Mouse (Mus musculus): ENCODE data around the gene Btn2a2.
A peak's percentile ranks its signal among the peaks of the same experiment; 100 is the strongest.

Gene Btn2a2

GRCm38 (mm10) chr13:23497656-23498321, 9.1 kb upstream of the Btn2a2 start:
- DNase-seq (ENCODE audit: low read depth): no peak

DNA sequence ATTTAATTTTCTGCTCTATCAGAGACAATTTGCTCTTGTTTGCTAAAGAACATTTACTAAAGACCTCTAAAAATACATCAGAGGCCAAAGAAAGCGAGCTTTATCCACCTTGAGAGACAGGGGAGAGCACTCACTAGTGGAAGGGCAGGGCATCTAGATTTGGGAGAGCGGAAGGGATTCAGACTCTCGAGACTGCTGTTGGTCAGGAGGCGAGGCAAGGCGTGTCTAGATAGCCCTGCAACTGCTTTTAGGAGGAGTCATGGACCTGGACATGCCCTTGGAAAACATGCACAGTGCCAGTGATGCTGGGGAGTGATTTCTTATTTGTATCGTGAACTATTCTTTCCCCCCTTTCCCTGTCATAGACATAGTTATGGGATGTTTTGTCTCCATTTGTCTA, 6.9 kb upstream of the Btn2a2 start:
- no peak for DNase-seq (ENCODE audit: low read depth)

DNA sequence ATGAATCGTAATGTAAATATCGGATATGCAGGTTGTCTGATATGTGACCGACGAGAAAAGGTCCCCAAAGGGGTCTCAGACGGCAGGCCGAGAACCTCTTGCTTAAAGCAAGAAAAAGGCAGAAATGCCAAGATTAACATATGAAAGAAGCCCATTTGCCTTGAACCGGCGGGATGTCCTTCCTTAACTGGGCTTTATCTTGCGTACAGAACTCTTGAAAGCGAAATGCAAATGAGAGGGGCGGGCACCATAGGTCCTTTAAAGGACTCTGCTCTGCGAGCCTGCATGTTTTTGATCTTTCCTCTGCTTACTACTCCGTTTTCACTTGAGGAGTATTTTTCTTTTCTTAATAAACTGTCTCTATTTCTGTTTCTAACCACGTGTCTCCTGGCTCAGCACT, 3.3 kb upstream of the Btn2a2 start:
- DNase-seq (ENCODE audit: low read depth): peak; percentile 25

DNA sequence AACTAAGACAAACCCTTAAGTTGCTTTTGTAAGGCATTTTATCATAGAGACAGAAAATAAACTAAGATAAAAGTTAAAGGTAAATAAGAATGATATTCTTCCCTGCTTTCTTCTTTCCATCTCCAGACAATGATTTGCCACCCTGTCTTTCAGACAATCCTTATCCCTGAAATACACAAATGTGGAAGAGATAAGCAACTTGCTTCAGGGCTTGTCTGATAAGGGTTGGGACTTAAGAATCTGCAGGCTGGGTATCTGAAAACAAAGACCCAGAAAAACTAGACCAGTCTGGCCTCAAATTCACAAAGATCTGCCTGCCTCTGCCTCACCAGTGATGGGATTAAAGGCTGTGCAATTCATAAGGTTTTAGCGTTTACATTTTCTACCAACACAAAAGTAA, 2.6 kb upstream of the Btn2a2 start:
- no peak for DNase-seq (ENCODE audit: low read depth)

- DNase-seq (ENCODE audit: low read depth): no peak
Measured at GRCm38 (mm10) chr13:23490863-23491262, 2.2 kb upstream of the Btn2a2 start.

DNA sequence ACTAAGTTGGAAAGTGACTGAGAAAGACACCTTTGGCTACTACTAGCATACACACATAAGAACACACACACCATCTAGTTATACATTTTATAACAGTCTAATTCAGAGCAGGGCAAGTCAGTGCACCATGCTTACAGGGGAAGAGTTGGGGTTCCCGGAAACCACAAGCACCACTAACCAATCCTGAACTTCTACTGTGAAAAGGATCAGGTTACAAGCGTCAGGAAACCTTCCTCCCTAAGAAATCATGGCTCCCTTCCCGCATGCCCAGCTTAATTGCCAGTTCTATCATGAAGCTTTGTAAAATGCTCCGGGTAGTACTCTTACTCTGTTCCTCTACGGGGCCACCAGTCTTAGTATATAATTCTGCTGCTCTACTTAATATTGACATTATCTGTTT, 3.4 kb downstream of the Btn2a2 start:
- DNase-seq (ENCODE audit: low read depth): no peak

- DNase-seq (ENCODE audit: low read depth): no peak
Measured at GRCm38 (mm10) chr13:23483153-23483552, 5.5 kb downstream of the Btn2a2 start.

GRCm38 (mm10) chr13:23475658-23476057, 13.0 kb downstream of the Btn2a2 start:
- no peak for DNase-seq (ENCODE audit: low read depth)

DNA sequence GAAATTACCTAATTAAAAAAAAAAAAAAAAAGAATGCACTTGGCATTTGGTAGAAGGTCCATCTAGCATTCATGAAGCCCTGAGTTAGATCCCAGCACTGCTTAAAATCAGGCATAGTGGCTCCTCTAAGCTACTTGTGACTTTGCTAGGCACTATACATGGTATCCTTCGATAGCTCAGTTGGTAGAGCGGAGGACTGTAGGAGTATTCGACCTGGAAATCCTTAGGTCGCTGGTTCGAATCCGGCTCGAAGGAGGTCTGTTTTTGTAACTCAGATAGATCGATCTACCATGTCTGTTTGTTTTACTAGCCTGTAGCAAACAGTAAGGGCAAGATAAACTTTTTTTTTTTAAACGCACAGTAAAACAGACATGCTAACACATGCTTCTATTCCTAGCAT, 21.7 kb downstream of the Btn2a2 start:
- peak; percentile 85 for DNase-seq (ENCODE audit: low read depth)

GRCm38 (mm10) chr13:23466306-23466705, 22.4 kb downstream of the Btn2a2 start:
- no peak for DNase-seq (ENCODE audit: low read depth)

GRCm38 (mm10) chr13:23465600-23466109, 23.0 kb downstream of the Btn2a2 start, which contains the start of gene Btn1a1:
Btn1a1 (minus strand) TSS chr13:23465901.
- DNase-seq (ENCODE audit: low read depth): peak; percentile 67

GRCm38 (mm10) chr13:23464841-23465366, 23.8 kb downstream of the Btn2a2 start:
- DNase-seq (ENCODE audit: low read depth): peak; percentile 50

DNA sequence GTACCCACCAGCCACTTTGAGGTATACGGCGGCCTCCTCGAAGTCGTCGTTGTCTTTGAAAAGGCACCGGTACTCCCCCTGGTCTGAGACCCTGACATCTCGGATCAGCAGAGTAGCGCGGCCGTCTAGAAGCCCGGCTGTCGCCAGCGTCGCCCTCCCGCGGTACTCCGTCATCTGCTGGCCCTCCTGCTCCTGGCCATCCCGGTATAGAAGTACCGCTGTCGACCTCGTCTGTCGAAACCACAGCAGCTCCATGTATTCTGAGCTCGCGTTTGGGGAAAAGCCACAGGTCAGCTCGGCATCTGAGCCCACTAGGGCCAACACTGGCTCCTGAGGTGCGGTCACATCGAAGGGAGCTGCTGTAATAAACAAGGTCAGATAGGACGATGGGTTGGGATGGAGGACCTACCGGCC, 24.4 kb downstream of the Btn2a2 start:
- DNase-seq (ENCODE audit: low read depth): peak; percentile 54

GRCm38 (mm10) chr13:23463381-23464223, 25.1 kb downstream of the Btn2a2 start:
- DNase-seq (ENCODE audit: low read depth): peak; percentile 58

DNA sequence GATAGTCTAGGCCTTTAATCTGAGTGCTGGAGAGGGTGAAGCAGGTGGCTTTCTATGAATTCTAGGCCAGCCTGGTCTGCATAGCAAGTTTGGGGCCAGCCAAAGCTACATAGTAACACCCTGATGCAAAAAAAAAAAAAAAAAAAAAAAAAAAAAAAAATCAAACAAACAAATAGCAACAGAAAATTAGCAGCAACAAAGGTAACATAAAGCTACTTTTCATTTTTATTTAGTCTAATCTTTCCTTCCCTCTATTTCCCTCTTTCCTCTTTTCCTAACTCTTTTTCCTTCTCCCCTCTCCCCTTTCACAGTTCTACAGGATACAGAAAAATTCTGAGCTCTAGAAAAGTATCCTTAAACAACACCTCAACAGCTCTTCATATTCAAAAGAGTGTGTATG, 26.0 kb downstream of the Btn2a2 start:
- no peak for DNase-seq (ENCODE audit: low read depth)

DNA sequence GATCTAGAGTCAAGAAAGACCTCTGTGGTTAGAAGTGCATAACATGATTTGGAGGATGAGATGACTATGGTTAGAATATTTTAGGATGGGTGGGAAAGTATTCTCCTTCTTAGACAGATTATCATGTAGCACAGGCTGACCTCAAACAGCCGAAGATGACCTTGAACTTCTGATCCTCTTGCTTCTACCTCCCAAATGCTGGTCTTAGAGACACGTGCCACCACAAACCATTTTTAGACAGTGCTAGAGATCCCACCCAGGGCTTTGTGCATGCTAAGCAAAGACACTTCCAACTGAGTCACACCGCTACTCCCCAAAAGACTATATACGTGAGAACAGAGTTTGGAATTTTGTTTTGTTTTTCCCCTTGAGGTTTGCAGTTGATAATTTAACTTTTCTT, 26.6 kb downstream of the Btn2a2 start:
- no peak for DNase-seq (ENCODE audit: low read depth)

DNA sequence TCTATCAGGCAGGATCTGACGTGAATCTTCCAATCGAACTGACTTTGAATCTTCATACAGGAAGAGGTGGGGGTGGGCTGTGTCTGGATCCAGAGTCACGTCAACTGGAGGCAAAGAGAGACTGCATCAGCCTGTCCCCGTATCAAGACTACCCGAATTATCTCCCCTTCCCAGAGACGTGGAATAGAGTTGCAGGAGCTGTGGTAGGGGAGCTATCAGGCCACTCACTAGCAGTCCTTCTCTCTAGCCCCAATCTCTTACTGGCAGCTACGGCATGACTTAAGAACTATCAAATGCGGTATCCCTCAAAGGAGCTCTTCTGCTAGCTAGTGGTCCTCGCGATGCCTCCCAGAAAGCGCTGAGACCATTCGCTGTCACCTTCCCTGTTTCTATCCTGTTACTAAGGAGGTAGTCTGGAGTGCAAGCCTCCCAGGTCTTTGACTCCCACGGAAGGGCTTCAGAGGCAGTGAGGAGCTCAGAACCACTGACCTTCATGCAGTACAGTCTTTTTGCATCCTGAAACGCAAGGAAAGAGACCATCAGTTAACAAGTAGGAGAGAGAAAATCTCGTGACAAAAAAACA, 29.3 kb downstream of the Btn2a2 start:
- no peak for DNase-seq (ENCODE audit: low read depth)

DNA sequence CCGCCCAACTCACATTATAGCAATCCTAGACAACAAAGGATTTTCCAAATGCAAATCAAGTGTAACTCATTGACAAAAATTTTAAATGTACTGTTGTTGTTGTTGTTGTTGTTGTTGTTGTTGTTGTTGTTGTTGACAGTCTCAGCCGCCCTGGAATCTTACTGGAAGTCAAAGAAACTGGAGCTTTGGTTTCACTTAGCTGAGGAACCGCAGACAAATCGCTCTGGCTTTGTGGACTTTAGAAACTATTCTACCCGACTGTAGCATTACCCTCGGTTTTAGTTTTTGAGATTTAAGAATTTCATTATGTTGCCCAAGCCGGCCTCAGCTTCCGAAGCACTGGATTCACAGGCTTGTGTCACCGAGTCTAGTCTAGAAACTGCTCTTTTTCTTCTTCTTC, 34.7 kb downstream of the Btn2a2 start:
- no peak for DNase-seq (ENCODE audit: low read depth)

DNA sequence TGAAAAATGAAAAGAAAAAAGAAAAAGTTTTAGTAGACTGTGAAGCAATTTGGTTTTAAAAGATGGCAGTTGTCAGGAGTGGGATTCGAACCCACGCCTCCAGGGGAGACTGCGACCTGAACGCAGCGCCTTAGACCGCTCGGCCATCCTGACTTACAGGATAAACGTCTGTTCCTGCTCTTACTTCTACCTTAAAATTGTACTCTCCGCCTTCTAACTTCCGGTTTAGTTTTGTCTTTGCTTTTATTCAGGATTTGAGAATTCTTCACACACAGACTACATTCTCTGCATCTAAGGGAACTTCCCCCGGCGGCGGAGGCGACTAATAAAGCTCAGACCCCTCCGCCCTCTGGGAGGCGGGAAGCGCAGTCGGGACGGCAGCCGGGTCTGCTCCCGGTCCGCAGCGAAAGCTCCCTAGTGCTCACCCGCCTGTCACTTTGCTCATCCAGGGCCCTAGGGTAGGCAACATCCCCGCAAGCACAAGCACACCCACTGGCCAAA, 35.2 kb downstream of the Btn2a2 start:
- peak; percentile 92 for DNase-seq (ENCODE audit: low read depth)

DNA sequence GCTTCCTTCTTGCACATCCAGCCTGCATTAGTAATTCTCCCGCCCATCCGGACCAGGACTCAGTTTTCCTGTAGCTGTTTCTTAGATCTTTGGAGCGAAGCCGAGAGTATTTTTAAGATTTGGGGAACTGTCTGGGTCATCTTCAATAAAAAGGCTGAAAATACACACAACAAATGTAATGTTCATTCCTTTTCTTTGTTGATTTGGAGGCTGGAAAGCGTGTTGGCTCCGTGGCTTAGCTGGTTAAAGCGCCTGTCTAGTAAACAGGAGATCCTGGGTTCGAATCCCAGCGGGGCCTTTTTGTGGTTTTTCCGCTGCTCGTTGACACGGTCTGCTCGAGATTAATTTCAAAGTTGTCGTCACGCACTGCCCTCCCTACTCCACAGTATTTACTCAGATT, 38.3 kb downstream of the Btn2a2 start:
- peak; percentile 82 for DNase-seq (ENCODE audit: low read depth)

DNA sequence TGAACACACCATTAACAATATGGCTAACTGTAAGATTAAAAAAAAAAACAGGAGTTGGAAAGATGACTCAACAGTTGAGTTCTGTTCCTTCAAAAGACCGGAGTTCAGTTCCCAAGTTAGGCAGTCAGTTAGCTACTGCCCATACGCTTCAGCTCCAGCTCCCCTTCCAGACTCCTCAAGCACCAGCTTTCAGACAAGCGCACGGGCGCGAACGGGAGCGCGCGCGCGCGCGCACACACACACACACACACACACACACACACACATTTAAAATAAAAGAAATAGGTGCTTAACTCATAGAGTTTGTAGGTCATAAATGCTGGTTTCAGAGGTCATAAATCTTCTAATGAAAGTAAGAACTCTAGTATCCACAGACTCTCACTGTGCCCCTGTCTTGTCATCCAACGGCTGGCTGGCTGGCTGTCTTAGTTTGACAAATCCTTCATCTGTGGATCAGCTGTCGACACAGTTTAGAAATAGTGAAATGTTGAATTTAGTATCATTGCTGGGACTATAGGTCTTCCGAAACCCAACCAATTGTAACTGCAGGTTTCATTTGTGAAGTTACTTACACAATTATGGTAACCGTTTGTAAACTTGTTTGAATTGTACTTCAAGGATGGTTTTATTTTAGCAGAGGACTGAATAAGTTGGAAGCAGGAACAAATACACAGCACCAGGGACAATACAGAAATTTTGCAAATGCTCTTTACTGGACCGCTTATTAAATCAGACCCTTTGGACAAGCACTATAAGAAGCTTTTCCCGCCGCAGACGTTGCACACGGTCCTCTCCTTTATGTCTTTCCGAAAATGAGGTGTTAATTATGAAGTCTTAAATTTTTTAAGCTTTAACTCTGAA, 39.2 kb downstream of the Btn2a2 start:
- peak; percentile 64 for DNase-seq (ENCODE audit: low read depth)
